Mouse (Mus musculus) olfactory bulb, adult 2 months (tissue): ENCODE measurements at regions not wholly inside any gene's neighbourhood (a gene's known extent, or its start where the extent isn't known, plus 50 kb on each side); places are given as distances from the start of the nearest gene placed in this dataset.

Experiments
- CTCF ChIP-seq: fragments of 200-500 bp; IDR thresholded peaks from 2 replicates; pipeline ENCODE4 v1.5.1; 2012; ENCODE audit warnings: low read depth, mild to moderate bottlenecking, low read length, moderate library complexity; ENCODE audit not compliant: insufficient read depth
- POLR2A ChIP-seq: fragments of 200-500 bp; IDR thresholded peaks from 2 replicates; pipeline ENCODE4 v1.6.1; 2012; ENCODE audit warnings: mild to moderate bottlenecking, low read depth, low read length, moderate library complexity; ENCODE audit not compliant: insufficient read depth

DNA sequence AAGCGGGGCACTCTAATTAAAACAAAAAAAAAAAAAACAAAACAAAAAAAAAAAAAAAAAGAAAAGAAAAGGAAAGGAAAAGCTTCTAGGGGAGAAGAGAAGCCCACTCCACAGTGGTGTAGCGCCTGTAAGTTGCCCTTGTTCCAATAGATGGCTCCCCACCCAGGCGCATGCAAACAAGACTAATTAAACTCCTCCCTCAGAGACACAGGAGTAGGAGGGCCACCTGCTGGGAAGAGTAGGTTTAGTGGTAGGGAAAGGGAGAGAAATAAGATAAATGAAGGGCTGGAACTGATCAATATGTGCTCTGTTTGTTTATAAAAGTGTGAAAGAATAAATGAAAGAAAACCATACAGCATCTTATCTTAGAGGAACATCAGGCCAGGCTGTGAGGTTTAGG is 77.7 kb downstream of the Gm9817 start:
- TF ChIP-seq CTCF (no peak), POLR2A (no peak)
